Mouse (Mus musculus) CH12.LX (cell line): Measurements from ENCODE around the gene Alk. TPM values are rescaled to one million over a fixed set of nuclear protein-coding genes. Genes with fewer than 3 reads are reported as not detected.

Source experiments
- DNase-seq: peaks from one replicate; pipeline ENCODE4 v3.0.0-alpha.2; 2013; ENCODE audit errors: extremely low read depth
- H3K27ac ChIP-seq: 2 replicates; pipeline ENCODE4 v1.5.1; 2012; ENCODE audit warnings: low read depth, mild to moderate bottlenecking, control low read depth, moderate library complexity; ENCODE audit not compliant: insufficient read depth
- H3K27me3 ChIP-seq: replicated peaks from 2 replicates; pipeline ENCODE3; 2012; ENCODE audit warnings: inconsistent platforms
- H3K36me3 ChIP-seq, 2 experiments: replicated peaks in 1 of 2; 2 replicates each; pipeline versions ENCODE3 to v1.6.1; 2012; ENCODE audit warnings: inconsistent platforms in 1 of 2, low read length in 1 of 2, mild to moderate bottlenecking in 1 of 2, mixed read lengths in 1 of 2, moderate library complexity in 1 of 2; ENCODE audit not compliant: control insufficient read depth in 1 of 2, insufficient read depth in 1 of 2
- H3K4me1 ChIP-seq, 2 experiments: 2 replicates each; pipeline ENCODE4 v1.6.1; 2012; ENCODE audit warnings: inconsistent platforms in 1 of 2, moderate library complexity in 1 of 2; ENCODE audit not compliant: insufficient read depth in 2 of 2, control insufficient read depth in 1 of 2
- H3K4me2 ChIP-seq: 2 replicates; pipeline ENCODE4 v1.6.1; 2012; ENCODE audit warnings: low read depth, mild to moderate bottlenecking, control low read depth; ENCODE audit not compliant: poor library complexity, insufficient read depth, severe bottlenecking
- H3K4me3 ChIP-seq, 3 experiments: fragments of 150-350 bp in 1 of 3; sonication (generic) in 1 of 3; replicated peaks in 1 of 3; 2 replicates each; pipeline versions ENCODE3 to v1.5.1; 2011 to 2012; ENCODE audit warnings: low read depth in 2 of 3, low read length in 2 of 3, mild to moderate bottlenecking in 2 of 3, moderate library complexity in 2 of 3, control low read depth in 1 of 3, improper control_type of control experiment in 1 of 3, inconsistent platforms in 1 of 3, mixed read lengths in 1 of 3; ENCODE audit not compliant: poor library complexity in 1 of 3
- H3K79me2 ChIP-seq: replicated peaks from 2 replicates; pipeline ENCODE4 v1.6.1; 2012; ENCODE audit warnings: mild to moderate bottlenecking, moderate library complexity; ENCODE audit not compliant: control insufficient read depth, poor library complexity, insufficient read depth, severe bottlenecking; ENCODE audit errors: extremely low read depth
- H3K9ac ChIP-seq: 2 replicates; pipeline ENCODE4 v1.6.1; 2012; ENCODE audit warnings: low read depth, mild to moderate bottlenecking, control low read depth, moderate library complexity; ENCODE audit not compliant: insufficient read depth
- H3K9me3 ChIP-seq: replicated peaks from 2 replicates; pipeline ENCODE3; 2012; ENCODE audit warnings: low read length, inconsistent platforms, mixed read lengths
- BHLHE40 ChIP-seq: IDR thresholded peaks from 2 replicates; pipeline ENCODE4 v1.6.1; 2011; ENCODE audit warnings: mild to moderate bottlenecking, low read depth, low read length, improper control_type of control experiment
- CHD2 ChIP-seq: IDR thresholded peaks from 2 replicates; pipeline ENCODE4 v1.6.1; 2011; ENCODE audit warnings: low read length, improper control_type of control experiment
- E2F4 ChIP-seq: IDR thresholded peaks from 2 replicates; pipeline ENCODE4 v1.6.1; 2011; ENCODE audit warnings: low read depth, low read length, improper control_type of control experiment; ENCODE audit not compliant: insufficient replicate concordance
- EP300 ChIP-seq: IDR thresholded peaks from 2 replicates; pipeline ENCODE4 v1.6.1; 2011; ENCODE audit warnings: low read length, improper control_type of control experiment
- ETS1 ChIP-seq: conservative IDR thresholded peaks from 2 replicates; pipeline ENCODE4 v1.6.1; 2012; ENCODE audit warnings: low read depth, mild to moderate bottlenecking, inconsistent platforms, low read length, improper control_type of control experiment, moderate library complexity
- GABPA ChIP-seq: IDR thresholded peaks from 2 replicates; pipeline ENCODE4 v1.6.1; 2012; ENCODE audit warnings: low read depth, low read length, improper control_type of control experiment, inconsistent platforms; ENCODE audit not compliant: insufficient replicate concordance
- HCFC1 ChIP-seq: IDR thresholded peaks from 2 replicates; pipeline ENCODE4 v1.6.1; 2012; ENCODE audit warnings: low read depth, mild to moderate bottlenecking, inconsistent platforms, low read length, improper control_type of control experiment
- IRF4 ChIP-seq: IDR thresholded peaks from 2 replicates; pipeline ENCODE4 v1.6.1; 2014; ENCODE audit warnings: low read depth, mild to moderate bottlenecking, inconsistent platforms, low read length, improper control_type of control experiment
- KAT2A ChIP-seq: IDR thresholded peaks from 2 replicates; pipeline ENCODE4 v1.6.1; 2012; ENCODE audit warnings: low read length, improper control_type of control experiment, inconsistent platforms; ENCODE audit not compliant: insufficient replicate concordance
- MAX ChIP-seq: IDR thresholded peaks from 2 replicates; pipeline ENCODE4 v1.6.1; 2011; ENCODE audit warnings: low read length, improper control_type of control experiment
- MAZ ChIP-seq: IDR thresholded peaks from 2 replicates; pipeline ENCODE4 v1.6.1; 2012; ENCODE audit warnings: low read depth, mild to moderate bottlenecking, inconsistent platforms, low read length, improper control_type of control experiment, moderate library complexity
- MEF2A ChIP-seq: IDR thresholded peaks from 2 replicates; pipeline ENCODE4 v1.6.1; 2014; ENCODE audit warnings: low read depth, mild to moderate bottlenecking, inconsistent platforms, low read length, improper control_type of control experiment, borderline replicate concordance
- NELFE ChIP-seq: IDR thresholded peaks from 2 replicates; pipeline ENCODE4 v1.6.1; 2011; ENCODE audit warnings: low read depth, low read length, improper control_type of control experiment
- NRF1 ChIP-seq: IDR thresholded peaks from 2 replicates; pipeline ENCODE4 v1.6.1; 2014; ENCODE audit warnings: low read depth, mild to moderate bottlenecking, inconsistent platforms, low read length, improper control_type of control experiment, moderate library complexity
- PAX5 ChIP-seq: IDR thresholded peaks from 2 replicates; pipeline ENCODE4 v1.6.1; 2012; ENCODE audit warnings: low read length, inconsistent platforms, mixed read lengths
- SMC3 ChIP-seq: IDR thresholded peaks from 2 replicates; pipeline ENCODE4 v1.6.1; 2011; ENCODE audit warnings: low read depth, low read length, improper control_type of control experiment
- TBP ChIP-seq: conservative IDR thresholded peaks from 2 replicates; pipeline ENCODE4 v1.6.1; 2011; ENCODE audit warnings: low read depth, low read length, improper control_type of control experiment
- UBTF ChIP-seq: IDR thresholded peaks from 2 replicates; pipeline ENCODE4 v1.6.1; 2012; ENCODE audit warnings: low read depth, mild to moderate bottlenecking, inconsistent platforms, low read length, improper control_type of control experiment, moderate library complexity
- USF1 ChIP-seq: IDR thresholded peaks from 2 replicates; pipeline ENCODE4 v1.6.1; 2014; ENCODE audit warnings: low read depth, mild to moderate bottlenecking, inconsistent platforms, low read length, improper control_type of control experiment
- USF2 ChIP-seq: conservative IDR thresholded peaks from 2 replicates; pipeline ENCODE4 v1.6.1; 2011; ENCODE audit warnings: low read depth, low read length, improper control_type of control experiment
- ZC3H11A ChIP-seq: IDR thresholded peaks from 2 replicates; pipeline ENCODE4 v1.6.1; 2012; ENCODE audit warnings: low read depth, mild to moderate bottlenecking, inconsistent platforms, low read length, improper control_type of control experiment
- ZKSCAN1 ChIP-seq: IDR thresholded peaks from 2 replicates; pipeline ENCODE4 v1.6.1; 2012; ENCODE audit warnings: low read depth, inconsistent platforms, low read length, improper control_type of control experiment, borderline replicate concordance
- ZMIZ1 ChIP-seq: IDR thresholded peaks from 2 replicates; pipeline ENCODE4 v1.6.1; 2012; ENCODE audit warnings: low read depth, mild to moderate bottlenecking, inconsistent platforms, low read length, improper control_type of control experiment
- ZNF384 ChIP-seq: IDR thresholded peaks from 2 replicates; pipeline ENCODE4 v1.6.1; 2012; ENCODE audit warnings: low read depth, low read length, improper control_type of control experiment, inconsistent platforms
- dilution Hi-C: fragments of 300-500 bp; cut with MboI; formaldehyde crosslinking; loops from 2 replicates; pipeline ENCODE4 v1.14.3; 2020; ENCODE audit warnings: low sequenced_read_pairs; ENCODE audit not compliant: extremely low pct_unique_long_range_greater_than_20kb, extremely low pct_ligation_motif_present
- in situ Hi-C: fragments of 300-500 bp; cut with MboI; formaldehyde crosslinking; loops from 3 replicates; pipeline ENCODE4 v1.14.3; 2019; ENCODE audit warnings: low sequenced_read_pairs, low pct_ligation_motif_present, low pct_unique_long_range_greater_than_20kb, mixed read lengths
- polyA plus RNA-seq: library from polyadenylated mRNA; unstranded; fragments of >175 nt; gene quantifications from 2 replicates; pipeline ENCODE4 v1.2.1, GENCODE M21; 2012; ENCODE audit warnings: low read depth; ENCODE audit not compliant: insufficient read length
- total RNA-seq, 2 experiments: library from RNA; depleted of rRNA; stranded (reverse); fragments of 300-350 nt in 1 of 2; fragments of >200 nt in 1 of 2; gene quantifications; 2 replicates each; pipeline ENCODE4 v1.2.3; 2012 to 2014

Alk gene
- total and polyA plus RNA-seq, 3 experiments, result 0.38 to 0.63 (median 0.44) TPM

DNA sequence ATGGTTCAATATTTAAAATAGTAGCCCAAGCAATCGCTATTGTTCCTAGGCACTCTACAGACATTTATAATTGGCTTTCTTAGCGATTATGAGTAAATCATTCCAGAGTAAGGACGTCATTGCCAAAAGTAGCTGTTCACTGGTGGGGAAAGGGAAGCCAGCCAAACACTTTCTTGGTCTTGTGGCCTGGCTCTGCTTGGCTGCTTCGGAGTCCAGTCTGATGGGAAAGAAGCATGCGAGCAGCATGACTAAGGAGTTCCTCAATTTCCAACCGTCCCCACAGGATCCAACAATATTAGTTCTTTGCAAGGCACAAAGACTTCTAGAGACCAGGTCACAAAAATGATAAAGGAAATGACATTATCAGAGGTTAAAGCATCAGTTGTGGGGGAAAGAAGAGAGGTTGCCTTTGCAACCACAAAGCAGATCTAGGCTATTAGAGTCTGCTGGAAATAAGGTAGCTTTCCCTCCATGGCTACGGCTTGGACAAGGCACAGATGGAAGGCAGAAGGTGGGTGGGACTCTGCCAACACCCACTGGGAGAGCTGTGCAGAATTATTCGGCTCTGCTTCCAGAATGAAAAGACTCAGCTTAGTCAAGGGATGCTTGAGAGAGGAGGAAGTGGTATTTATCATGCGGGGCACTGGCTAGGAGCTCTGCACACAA is 561.3 kb downstream of the Alk start:
- Histone ChIP-seq H3K4me1 (no peaks in the 10 kb centered on the region), H3K4me2 (no peak overlapping the region), H3K9ac (no peak overlapping the region), H3K27me3 (no peaks in the 10 kb centered on the region), H3K36me3 (no peaks in the 10 kb centered on the region), H3K79me2 (no peaks in the 10 kb centered on the region), H3K4me3 (no peak overlapping the region), H3K27ac (no peak overlapping the region), H3K9me3 (no peaks in the 10 kb centered on the region)
- in situ Hi-C loops, result no loop called here
- no peak for DNase-seq
- TF ChIP-seq ZC3H11A (no peak), HCFC1 (no peak), MAX (no peak), GABPA (no peak), KAT2A (no peak), EP300 (no peak), NELFE (no peak), USF2 (no peak), ZMIZ1 (no peak)
- dilution Hi-C loops, result no loop called here

DNA sequence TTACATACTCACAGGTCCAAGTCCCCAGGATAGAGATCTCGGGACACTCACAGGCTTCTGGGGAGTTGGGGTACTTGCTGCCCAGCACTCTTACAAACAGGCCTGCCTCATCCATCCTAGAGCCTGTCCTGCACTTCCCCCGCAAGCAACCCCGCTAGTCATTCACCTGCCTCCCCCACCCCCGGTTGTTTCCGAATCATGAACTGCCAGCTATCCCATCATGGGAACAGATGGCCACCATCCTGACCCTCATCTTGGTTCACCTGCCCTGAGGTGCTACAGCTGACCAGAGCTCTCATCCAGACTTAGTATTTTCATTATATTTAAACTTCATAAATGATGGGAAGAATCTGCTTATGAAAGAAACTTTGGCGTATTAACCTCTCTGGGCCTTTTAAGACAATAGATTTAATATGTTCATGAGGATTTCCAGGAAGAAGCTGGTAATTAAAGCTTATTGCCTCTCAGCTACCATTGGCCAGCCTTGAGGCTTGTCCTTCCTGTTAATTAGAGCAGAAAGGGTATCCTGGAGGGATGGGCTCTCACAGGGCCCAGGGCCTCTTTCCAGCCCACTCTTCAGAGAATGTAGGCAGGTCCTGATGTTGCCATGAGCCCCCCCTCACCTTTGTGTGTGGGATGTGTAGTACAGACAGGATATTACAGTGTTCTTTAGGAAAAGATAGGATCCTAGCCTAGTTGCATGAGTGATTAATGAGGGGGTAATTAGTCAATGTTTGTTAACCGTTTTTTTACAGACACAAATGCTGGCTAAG is 565.1 kb downstream of the Alk start:
- no peak for DNase-seq
- Histone ChIP-seq H3K27me3 (no peaks in the 10 kb centered on the region), H3K9ac (no peak overlapping the region), H3K79me2 (no peaks in the 10 kb centered on the region), H3K36me3 (no peaks in the 10 kb centered on the region), H3K4me1 (peaks cover 0 to 9% of the 10 kb centered on the region in 2 experiments; a peak in 2 of 4 replicates), H3K27ac (no peak overlapping the region), H3K4me2 (no peak overlapping the region), H3K4me3 (no peak overlapping the region), H3K9me3 (no peaks in the 10 kb centered on the region)
- no peak for TF ChIP-seq USF1
- TF ChIP-seq ZC3H11A, result no peak
- no peak for TF ChIP-seq ZMIZ1
- no peak for TF ChIP-seq SMC3
- no peak for TF ChIP-seq E2F4
- TF ChIP-seq ZNF384, result no peak
- no peak for TF ChIP-seq NRF1
- no peak for TF ChIP-seq IRF4
- no peak for TF ChIP-seq MAZ
- no peak for TF ChIP-seq ZKSCAN1
- no peak for TF ChIP-seq CHD2
- TF ChIP-seq HCFC1, result no peak
- TF ChIP-seq PAX5, result no peak
- no peak for TF ChIP-seq BHLHE40
- TF ChIP-seq TBP, result no peak
- TF ChIP-seq ETS1, result no peak
- TF ChIP-seq MEF2A, result no peak
- no peak for TF ChIP-seq USF2
- TF ChIP-seq UBTF, result no peak
- in situ Hi-C loops (no loop called here), dilution Hi-C loops (no loop called here)
